Mouse (Mus musculus) 416B (cell line): ENCODE results near the gene Col15a1.

Experiments used
- DNase-seq: peaks from one replicate; pipeline ENCODE4 v3.0.0; 2011; ENCODE audit warnings: low read depth

The Col15a1 gene

DNA sequence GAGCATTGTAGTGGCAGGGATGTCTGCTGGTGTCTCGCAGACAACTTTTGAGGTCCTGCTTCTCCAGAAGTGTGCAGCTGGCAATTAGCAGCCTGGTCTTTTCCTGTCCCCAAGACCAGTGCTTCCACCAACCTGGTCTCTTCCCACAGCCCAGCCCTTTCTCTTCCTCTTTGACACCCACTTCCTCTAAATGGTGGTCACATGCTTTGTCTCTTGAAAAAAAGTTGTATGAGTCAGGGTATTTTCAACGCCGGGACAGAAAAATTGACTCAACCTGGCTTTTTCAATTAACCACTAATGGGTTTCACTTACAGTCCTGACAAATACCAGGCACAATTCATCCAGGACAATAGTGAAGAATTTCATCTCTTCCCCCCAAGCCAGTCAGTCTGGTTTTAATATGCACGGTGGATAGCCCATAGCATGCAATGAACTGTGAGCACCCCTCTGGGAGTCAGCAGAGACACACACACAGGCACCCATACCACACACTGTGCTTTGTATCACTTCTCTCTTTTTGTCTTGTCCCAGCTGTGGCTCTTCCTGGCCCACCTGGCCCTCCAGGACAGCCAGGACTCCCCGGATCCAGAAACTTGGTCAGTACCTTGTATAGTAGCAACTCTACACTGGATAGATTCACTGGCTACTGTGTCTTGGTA lies 95.5 kb downstream of the Col15a1 start:
- DNase-seq: peak; percentile 97

DNA sequence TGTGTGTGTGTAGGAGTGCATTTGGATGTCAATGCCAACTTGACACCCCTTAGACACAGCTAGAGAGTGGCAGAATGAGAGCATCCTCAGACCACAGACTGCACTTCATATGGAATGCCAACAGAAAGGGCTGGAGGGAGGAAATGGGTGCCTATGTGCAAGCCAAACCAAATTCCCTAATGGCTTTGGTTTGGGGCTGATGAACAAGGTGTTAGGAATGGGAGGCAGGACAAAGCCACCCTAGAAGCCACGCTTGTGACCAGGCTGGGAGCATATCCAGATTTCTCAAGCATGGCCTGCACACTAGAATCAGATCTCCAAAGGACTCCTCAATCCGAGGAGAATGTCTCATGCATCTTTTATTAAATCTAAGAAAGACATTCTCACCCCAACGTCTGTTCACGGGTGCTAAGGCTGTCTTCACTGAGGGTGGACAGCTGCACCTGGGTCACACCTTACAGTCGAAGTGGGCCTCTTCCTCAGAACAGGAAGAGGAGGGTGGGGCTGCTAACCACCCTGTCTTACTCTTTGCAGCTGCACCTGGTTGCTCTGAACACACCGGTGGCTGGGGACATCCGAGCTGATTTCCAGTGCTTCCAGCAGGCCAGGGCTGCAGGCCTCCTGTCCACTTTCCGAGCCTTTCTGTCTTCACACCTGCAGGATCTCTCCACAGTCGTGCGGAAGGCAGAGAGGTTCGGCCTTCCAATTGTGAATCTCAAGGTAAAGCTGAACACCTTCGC lies 102.1 kb downstream of the Col15a1 start:
- no peak for DNase-seq

DNA sequence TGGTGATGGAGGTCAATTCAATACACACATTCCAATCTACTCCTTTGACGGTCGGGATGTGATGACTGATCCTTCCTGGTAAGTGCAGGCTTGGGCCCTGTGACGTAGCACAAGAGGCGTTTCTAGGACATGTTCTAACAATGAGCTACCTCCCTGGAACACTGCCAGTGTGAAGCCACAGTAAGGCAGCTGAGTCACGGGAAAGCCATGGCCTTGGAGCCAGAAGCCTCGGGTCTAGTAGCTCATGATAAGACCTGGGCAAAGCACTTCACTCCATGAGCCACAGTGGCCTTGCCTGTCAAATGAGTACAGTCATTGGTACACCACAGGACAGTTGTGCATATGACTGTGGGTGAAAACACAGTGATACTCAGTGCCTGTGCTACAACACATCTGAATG lies 102.9 kb downstream of the Col15a1 start:
- peak; percentile 100 for DNase-seq

DNA sequence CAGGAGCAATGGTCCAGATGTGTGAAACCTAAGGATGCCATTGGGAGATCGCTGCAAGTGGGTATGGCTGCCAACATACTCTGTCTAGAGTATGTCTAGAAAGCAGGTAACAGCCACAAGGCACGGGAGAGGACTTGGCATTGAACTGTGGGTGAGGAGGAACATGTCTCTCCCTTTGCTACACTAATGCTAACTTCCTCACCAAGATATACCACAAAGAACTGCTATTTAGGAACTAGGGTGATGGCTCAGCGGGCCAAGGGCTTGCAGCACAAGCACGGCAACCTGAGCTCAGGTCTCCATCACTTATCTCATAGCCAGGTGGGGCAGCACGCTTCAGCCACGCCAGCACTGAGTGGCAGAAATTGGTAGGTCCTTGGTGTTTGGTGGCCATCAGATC lies 103.5 kb downstream of the Col15a1 start:
- DNase-seq: peak; percentile 45

DNA sequence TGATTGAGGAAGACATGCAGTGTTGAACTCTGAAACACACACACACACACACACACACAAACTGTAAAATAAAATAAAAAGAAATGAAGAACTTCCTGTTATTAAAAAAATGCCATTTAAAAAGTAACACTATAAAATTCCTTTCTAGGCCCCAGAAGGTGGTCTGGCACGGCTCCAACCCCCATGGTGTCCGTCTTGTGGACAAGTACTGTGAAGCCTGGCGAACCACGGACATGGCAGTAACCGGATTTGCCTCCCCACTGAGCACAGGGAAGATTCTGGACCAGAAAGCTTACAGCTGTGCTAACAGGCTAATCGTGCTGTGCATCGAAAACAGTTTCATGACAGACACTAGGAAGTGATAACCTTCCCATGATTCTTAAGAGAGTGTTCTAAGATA lies 104.0 kb downstream of the Col15a1 start:
- DNase-seq: peak; percentile 81

DNA sequence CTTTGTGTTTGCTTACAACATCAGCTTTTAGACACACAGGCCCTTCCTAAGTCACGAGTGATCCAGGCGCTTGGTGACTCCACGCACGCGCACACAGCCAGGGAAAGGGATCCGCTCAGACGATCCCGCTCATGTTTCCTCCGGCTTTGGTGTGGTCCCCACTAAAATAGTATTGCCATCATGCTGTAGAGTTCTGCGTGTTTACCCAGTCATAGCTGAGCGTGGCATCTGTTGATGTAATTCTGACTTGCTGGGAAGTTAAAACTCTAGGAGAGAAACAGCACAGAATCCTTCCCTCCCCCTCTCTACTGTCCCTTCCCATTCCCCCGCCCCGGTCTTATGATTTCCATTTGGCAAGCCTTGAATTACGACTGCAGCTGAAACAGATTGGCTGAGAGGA lies 104.7 kb downstream of the Col15a1 start:
- no peak for DNase-seq

DNA sequence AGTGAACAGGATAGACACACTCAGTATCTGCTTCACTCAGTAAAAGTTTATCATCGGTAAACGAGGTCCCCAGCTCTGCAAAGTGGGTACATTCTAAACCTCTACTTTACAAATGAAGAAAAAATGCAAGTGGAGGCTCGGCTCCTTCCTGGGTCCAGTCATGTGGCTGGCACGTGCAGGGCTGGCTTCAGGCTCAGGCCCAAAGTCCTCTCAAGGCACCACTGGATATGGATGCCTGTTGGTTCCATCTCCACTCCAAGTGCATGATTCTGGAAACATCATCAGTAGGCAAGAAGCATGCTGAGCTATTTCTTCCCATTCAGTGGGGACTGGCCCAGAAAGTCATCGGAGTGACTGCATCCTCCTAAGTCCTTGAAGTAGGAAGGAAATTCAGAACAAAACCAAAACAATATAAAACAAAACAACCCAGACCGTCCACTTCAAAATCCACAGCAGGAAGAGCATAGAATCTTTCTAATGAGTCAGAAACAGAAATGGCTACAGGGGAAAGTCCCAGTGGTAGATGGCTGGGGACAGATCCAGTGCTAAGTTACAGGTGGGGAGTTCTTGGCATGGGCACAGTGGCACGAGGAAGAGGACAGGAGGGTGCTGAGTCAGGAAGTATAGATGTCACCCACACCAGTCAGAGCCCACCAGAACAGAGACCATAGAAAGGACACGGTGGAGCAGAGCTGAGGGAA lies 105.9 kb downstream of the Col15a1 start:
- DNase-seq: peak; percentile 36

DNA sequence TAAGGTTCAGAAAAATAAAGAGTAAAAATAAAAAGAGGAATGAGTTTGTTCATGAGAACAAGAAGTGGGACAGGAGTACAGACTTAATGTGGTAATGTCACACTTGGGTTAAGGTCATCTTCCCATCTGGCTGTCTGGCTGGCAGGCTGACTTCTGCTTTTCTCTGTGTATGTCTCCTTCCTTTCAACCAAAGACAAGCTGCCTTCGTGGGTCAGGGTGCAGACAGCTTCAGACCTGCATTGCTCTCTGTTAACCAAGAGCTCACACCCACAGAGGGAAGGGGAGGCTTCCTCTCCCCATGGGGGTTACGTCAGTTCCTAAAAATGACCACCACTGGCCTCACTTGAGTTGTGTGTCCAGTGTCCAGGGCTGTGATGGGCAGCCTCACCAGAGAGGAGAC lies 107.5 kb downstream of the Col15a1 start:
- peak; percentile 89 for DNase-seq

DNA sequence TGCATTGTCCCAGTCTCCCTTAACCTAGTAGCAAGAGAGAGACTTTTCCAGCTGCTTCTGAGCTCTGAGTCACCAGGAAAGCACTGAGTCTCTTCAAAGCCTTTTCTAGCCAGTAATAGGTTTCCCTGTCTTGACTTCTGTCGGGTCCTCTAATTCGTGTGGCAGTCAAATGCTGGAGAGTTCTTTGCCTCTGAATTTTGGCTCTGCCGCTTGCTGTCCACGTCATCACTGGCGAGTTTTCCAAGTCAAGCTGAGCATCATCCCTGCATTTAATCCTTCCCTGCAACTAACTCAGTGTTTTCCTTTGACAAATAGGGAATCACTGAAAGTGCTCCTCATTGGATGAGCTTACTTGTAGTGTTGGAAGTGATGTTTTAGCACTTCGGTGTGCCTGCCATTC lies 108.5 kb downstream of the Col15a1 start:
- DNase-seq: no peak

DNA sequence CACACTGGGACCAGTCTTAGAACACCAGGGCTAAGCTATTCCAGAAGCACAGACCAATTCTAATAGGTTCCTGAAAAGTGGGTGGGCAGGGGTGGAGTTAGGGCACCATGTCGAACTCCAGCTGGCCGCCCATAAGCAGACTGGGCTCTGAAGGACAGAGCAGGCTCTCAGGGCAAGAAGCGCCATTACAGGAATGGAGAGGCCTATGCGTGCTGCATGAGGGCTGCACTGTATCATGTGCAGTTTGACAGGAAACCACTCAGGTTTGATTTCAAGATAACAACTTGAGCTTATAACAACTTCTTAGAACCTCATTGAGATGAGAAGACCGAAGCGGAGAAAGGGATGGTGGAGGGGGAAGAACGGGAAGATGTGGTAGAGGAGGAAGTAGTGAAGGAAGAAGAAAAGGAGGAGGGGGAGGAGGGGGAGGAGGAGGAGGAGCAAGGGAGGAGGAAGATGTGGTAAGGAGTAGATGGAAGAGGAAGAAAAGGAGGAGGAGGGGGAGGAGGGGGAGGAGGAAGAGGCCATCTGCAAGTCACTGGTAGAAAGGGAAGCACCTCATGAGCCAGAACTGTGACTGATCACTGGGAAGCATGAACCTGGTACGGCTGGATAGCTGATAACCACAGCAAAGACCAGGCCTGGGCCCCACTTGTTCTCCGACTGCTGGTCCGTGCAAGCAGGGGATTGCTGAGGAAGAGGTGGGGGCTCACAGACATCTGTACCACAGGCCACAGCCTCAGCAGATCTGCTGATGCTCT lies 111.8 kb downstream of the Col15a1 start:
- DNase-seq: peak; percentile 94

DNA sequence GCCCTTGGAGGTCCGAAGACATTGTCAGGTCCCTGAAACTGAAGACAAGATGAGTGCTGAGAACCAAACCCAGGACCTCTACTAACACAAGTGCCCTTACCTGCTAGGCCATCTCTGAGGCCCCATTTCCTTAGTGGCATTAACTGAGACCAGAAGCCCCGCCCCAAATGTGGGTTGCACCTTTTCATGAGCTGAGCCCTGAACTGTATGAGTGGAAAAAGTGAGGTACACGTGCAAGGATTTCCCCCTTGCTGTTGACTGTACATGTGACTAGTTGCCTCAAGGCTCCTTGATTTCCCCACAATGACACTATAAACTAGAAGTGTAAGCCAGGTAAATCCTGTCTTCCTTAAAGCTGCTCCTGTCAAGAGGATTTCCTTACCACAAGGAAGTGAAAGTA lies 114.4 kb downstream of the Col15a1 start:
- peak; percentile 44 for DNase-seq

DNA sequence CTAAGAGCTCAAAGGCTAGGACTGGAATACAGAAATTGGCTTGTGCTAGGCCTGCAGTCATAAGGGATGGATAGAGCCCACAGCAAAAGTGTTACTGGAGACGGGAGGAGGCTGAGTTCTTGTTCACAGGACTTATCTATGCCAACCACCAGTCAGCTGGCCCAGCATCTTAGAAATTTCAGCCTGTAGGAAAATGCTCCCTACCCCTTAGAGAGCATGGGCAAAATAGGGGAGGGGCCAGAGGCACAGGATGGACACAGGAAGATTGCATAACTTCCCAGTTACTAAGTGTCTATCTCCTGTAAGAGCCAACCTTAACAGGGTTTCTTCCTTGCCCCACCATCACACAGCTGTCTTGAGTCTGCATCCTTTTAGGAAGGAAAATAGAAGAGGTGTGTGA lies 116.2 kb downstream of the Col15a1 start:
- peak; percentile 85 for DNase-seq

DNA sequence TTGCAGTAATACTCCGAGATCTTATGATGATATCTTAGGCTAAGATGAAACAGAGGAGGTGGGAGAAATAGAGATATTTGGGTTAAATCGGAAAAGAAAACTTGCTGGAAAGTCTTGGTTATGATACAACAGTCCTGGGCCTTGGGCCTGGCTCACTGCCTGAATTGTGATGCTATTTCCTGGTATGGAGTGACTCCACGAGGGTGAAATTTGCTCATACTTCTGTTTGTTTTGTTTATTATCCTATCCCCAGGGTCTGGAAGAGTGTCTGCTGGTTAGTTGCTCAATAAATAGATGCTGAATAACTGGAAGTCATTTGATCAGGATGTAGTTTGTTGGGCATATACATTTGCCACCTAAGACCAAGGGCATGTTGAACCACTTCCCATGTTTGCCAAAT lies 119.8 kb downstream of the Col15a1 start:
- peak; percentile 40 for DNase-seq

DNA sequence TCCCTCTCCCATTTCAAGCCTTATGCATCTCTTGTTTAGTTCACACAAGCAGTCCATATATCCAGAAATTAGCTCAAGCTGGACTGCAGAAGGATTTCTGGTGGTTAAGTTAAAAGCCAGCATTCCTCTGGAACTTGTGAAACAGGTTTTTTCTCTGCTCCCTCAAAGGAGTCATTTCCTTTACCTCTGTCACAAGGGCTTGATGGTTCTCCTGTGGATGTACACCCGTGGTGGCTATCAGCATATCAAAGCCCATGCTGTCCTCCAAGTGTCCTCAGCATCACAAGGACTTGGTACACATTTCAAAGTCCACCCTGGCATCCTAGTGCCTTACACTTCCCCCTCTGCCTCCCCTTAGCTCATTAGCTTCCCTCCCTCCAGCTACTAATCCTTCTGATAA lies 121.3 kb downstream of the Col15a1 start:
- no peak for DNase-seq

DNA sequence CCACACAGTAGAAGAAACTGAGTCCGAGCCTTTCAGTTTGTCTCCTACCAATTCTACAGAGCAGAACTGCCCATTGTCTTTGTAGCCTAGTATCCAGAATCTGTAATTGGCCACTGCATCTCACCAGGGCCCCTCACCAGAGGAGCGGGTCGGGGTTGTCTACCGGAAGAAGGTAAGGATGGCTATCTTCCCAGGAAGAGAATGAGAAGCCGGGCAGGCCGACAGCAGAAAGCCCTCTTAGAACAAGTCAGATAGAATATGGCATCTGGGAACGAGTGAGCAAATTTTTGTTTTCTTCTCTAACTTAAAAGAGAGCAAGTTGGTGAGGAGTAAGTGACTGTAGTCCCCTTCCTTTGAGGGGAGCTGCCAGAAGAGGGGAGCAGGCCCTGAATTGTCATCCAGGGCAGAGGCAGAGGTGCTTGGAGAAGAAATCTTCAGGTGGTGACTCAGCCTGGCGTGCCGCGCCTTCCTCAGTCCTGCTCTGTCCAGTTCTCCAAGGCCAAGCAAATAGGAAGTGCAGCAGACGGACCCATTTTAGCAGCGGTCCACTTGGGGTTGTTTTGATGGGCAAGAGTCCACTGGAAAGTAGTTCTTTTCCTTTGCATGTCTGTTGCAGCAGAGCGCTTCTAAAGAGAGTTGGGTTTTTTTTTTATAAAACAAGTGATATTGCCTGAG lies 122.6 kb downstream of the Col15a1 start:
- no peak for DNase-seq

DNA sequence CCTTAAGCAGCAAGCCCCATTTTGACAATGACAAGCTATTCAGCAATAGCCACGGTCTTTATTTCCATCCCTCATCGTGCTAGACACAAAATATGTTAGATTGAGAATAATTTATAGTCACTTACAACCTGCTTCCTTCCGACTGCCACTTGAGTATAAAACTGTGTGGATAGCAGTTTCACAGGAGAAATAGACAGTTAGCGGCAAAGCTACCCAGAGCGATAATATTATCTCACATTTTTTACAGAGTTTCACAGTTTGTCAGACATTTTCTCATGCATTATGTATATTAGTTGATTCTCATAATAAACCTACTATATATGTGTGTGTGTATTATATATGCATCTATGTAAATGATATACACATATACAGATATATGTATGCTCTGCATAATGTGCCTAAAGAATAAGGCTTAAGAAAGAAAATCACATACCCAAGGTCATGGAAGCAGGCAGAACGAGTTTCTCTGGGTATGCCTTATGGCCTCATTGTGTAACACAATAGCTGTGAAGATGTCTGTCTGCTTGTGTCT lies 124.9 kb downstream of the Col15a1 start:
- DNase-seq: no peak

DNA sequence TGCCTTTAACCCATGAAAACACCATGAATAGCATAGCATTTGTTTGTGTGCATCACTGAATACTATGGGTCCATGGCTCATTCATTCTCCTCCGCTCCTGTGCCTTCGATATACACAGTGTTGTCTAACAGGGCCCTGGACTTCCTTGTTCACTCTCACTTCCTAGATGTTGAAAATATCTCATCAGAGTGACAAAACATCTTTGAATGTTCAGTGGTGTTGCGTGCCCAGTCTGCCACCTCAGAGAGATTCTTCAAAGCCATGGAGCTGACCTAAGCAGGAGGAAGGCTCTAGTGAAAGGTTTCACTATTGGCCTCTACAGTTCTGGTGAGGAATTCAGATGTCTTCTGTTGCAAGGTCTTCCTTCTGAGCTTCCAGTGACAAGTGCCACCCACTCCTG lies 125.6 kb downstream of the Col15a1 start:
- no peak for DNase-seq

DNA sequence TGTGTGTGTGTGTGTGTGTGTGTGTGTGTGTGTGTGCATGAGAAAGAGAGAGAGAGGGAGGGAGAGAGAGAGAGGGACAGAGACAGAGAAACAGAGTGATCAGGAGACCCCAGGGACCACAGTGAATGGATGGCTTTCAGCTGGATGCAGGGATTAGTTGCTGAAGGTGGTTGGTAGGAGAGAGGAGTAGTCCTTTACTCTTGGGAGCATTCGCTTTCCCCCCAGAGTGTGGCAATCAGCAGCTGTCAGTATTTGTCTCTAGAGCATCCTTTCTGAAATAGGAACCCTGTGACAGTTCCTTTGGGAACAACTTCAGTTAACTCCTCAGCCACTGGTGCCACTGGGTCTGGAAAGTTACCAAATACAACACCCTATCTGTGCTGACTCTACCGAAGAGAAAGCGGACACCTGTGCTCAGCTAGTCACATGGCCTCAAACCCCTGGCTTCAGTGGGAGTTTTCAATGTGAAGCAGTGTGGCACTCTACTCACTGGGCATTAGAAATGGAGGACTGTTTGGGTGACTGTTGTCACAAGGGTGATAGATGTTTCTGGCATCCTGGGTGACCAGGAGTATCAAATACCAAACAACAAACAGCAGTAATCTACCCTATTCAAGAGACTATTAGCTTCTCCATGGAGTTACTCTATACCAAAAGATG lies 129.1 kb downstream of the Col15a1 start:
- no peak for DNase-seq

DNA sequence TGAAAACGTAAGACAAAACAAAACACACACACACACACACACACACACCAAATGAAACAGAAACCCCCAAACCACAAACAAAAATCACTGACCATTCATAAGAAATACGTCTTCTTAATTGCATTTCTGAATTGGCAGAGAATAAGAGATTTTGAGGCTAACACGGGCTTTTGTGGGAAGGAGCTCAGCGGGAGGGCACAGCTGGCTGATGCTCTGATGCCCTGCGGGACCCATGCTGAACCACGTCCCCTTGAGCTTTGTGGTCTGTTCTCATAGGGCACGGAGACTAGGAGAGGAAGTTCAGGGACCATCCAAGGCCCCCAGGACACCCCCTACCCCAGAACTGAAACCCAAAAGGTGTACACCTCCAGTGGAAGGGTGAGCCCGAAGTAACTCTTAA lies 134.7 kb downstream of the Col15a1 start:
- no peak for DNase-seq

DNA sequence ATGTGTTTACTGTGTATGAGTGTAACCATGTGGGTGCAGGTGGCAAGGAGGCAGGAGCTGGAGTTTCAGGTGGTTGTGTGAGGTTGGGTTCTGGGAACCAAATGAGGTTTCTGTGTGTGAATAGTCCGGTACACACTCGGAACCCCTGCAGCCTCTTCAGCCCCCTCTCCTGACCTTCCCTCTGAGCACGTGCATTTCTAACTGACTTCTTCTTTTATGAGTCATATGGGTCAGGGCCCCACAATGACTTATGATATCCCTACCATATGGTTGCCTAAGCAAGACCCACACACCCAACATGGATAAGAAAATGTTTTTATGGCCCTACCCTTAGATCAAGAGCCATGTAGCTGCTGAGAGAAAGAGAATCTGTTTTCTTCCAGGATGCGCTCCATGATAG lies 139.1 kb downstream of the Col15a1 start:
- DNase-seq: peak; percentile 84

DNA sequence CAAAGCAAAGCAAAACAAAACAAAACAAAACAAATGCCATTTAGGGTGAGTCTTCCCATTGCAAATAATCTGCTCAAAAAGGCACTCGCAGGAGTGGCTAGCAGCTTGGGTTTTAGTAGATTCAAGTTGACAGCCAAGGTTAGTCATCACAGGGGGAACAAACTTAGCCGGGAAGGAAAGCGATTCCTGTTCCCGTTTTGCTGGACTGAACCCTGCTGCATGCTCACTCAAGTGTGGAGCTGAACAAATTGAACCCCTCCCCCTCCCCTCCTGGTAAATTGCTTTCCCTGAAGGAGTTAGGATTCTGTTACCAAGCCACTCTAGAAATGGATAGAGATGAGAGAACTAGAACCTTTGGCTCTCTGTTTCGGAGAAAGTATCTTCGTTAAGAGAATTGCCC lies 141.8 kb downstream of the Col15a1 start:
- no peak for DNase-seq
